Mouse (Mus musculus): Measurements from ENCODE around the gene Kif22. TPM values are rescaled to one million over a fixed set of nuclear protein-coding genes. Genes with fewer than 3 reads are reported as not detected.

Gene Kif22
- polyA plus RNA-seq, 1 experiment from 2014 or later, result 91.8 TPM

DNA sequence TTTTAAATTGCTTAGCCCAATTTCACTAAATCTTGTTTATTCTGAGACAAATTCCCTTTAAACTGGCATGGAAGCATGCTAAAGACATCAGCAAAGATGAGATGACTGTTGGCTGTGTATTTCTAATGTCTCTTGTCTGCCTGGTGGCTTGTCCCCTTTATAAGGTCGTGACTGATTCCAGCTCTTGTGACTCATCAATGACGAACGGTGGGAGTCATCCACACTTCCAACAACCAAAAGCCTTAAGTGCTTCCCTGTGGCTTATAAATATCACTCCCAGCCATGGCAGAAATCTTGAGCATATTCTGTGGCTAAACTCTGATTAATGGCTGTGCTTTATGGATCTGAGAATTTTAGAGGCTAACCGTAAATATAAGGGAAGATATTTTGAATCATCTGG is 24.0 kb upstream of the Kif22 start:
- no peak overlapping the region for H3K27ac ChIP-seq (ENCODE audit: low read depth, low read length)
- ATAC-seq, result no peak
- no peaks in the 10 kb centered on the region for H3K4me1 ChIP-seq (ENCODE audit: control insufficient read depth, insufficient read depth, low read length)
- H3K4me3 ChIP-seq (ENCODE audit: low read depth, low read length), result no peak overlapping the region
- WGBS, result 87% methylated on average over 4 of the region's 4 CpGs
- H3K9me3 ChIP-seq (replicated peaks; ENCODE audit: control insufficient read depth, low read length), result no peaks in the 10 kb centered on the region
- no peak for DNase-seq (ENCODE audit: low spot score)
- no peak overlapping the region for H3K4me2 ChIP-seq (ENCODE audit: low read length)
- H3K27me3 ChIP-seq (replicated peaks; ENCODE audit: control insufficient read depth, insufficient read depth, low read length), result no peaks in the 10 kb centered on the region
- H3K36me3 ChIP-seq (ENCODE audit: control insufficient read depth, insufficient read depth, low read length), result no peaks in the 10 kb centered on the region
- no peak overlapping the region for H3K9ac ChIP-seq (ENCODE audit: low read length)

DNA sequence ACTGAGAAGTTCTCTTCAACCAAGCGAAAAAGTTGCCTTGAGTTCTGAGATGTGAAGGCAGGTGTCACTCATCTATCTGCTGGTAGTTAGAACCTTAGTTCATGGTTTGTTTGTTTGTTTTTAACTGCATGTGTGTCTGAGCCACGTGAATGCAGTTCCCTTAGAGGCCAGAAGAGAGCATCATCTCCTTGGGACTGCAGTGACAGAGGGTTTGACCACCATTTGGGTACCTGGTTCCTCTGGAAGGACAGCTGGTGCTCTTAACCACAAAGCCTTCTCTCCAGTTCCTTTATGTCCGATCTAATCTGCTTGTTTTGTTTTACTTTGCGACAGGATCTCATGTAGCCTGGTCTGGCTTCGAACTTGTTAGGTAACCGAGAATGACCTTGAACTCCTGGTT is 23.3 kb upstream of the Kif22 start:
- Histone ChIP-seq H3K9me3 (replicated peaks; ENCODE audit: control insufficient read depth, low read length) (no peaks in the 10 kb centered on the region), H3K4me3 (ENCODE audit: low read depth, low read length) (no peak overlapping the region), H3K4me2 (ENCODE audit: low read length) (no peak overlapping the region), H3K27me3 (replicated peaks; ENCODE audit: control insufficient read depth, insufficient read depth, low read length) (no peaks in the 10 kb centered on the region), H3K4me1 (ENCODE audit: control insufficient read depth, insufficient read depth, low read length) (no peaks in the 10 kb centered on the region), H3K36me3 (ENCODE audit: control insufficient read depth, insufficient read depth, low read length) (no peaks in the 10 kb centered on the region), H3K27ac (ENCODE audit: low read depth, low read length) (no peak overlapping the region), H3K9ac (ENCODE audit: low read length) (no peak overlapping the region)
- no peak for DNase-seq (ENCODE audit: low spot score)
- 89% methylated on average over 6 of the region's 6 CpGs for WGBS
- ATAC-seq, result no peak

DNA sequence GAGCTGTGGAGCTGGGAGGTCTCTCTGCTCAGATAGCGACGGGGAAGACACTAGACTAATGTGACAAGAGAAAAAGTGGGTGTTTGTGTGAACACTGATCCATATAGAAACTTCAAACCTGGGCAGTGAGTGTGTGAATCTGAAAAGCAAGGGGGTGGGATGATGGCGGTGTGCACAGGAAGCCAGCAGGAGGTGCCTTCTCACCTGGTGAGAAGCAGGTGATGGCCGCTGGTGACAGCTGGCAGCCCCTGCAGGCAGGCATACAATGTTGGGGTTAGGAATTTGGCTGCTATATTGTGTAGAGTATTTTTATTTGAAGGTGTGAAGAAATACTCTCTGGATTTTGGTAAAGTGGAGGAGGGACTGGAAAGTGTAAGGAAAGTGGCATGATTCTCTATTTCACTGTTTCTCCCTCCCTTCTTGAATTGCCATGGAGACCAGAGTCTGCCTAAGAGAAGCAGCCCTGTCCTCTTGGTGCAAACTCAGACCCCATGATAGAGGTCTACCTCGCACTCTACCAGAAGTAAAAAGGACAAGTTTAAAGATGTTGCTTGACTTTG is 12.8 kb upstream of the Kif22 start:
- Histone ChIP-seq H3K4me3 (ENCODE audit: low read depth, low read length) (no peak overlapping the region), H3K4me1 (ENCODE audit: control insufficient read depth, insufficient read depth, low read length) (no peaks in the 10 kb centered on the region), H3K4me2 (ENCODE audit: low read length) (no peak overlapping the region), H3K9me3 (replicated peaks; ENCODE audit: control insufficient read depth, low read length) (no peaks in the 10 kb centered on the region), H3K27me3 (replicated peaks; ENCODE audit: control insufficient read depth, insufficient read depth, low read length) (no peaks in the 10 kb centered on the region), H3K36me3 (ENCODE audit: control insufficient read depth, insufficient read depth, low read length) (no peaks in the 10 kb centered on the region), H3K27ac (ENCODE audit: low read depth, low read length) (no peak overlapping the region), H3K9ac (ENCODE audit: low read length) (no peak overlapping the region)
- no peak for DNase-seq (ENCODE audit: low spot score)
- WGBS, result 66% methylated on average over 5 of the region's 5 CpGs
- ATAC-seq, result no peak

DNA sequence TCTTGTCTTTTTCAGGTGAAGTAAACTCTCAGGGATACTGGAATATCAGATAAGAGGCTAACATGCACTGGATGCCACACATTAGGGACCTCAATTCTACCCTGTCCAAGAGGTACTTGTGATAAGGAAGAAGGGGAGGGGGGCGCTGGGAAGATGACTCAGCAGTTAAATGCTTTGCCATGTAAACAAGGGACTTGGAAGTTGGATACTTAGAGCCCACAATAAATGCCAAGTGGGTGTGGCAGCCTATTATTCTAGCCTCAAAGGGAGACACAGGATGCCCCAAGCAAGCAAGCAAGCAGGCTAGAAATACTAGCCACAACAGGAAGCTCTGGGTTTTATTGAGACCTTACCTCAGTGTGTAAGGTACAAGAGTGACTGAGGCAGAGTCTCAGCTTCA is 11.0 kb downstream of the Kif22 start:
- H3K4me2 ChIP-seq (ENCODE audit: low read length), result no peak overlapping the region
- H3K36me3 ChIP-seq (ENCODE audit: control insufficient read depth, insufficient read depth, low read length), result peaks cover 65% of the 10 kb centered on the region
- no peak overlapping the region for H3K9ac ChIP-seq (ENCODE audit: low read length)
- ATAC-seq (no peak), DNase-seq (ENCODE audit: low spot score) (no peak)
- no peaks in the 10 kb centered on the region for H3K9me3 ChIP-seq (replicated peaks; ENCODE audit: control insufficient read depth, low read length)
- H3K4me3 ChIP-seq (ENCODE audit: low read depth, low read length), result no peak overlapping the region
- WGBS, result 89% methylated on average over 1 of the region's 1 CpGs
- peaks cover 6% of the 10 kb centered on the region for H3K4me1 ChIP-seq (ENCODE audit: control insufficient read depth, insufficient read depth, low read length)
- no peaks in the 10 kb centered on the region for H3K27me3 ChIP-seq (replicated peaks; ENCODE audit: control insufficient read depth, insufficient read depth, low read length)
- H3K27ac ChIP-seq (ENCODE audit: low read depth, low read length), result no peak overlapping the region

DNA sequence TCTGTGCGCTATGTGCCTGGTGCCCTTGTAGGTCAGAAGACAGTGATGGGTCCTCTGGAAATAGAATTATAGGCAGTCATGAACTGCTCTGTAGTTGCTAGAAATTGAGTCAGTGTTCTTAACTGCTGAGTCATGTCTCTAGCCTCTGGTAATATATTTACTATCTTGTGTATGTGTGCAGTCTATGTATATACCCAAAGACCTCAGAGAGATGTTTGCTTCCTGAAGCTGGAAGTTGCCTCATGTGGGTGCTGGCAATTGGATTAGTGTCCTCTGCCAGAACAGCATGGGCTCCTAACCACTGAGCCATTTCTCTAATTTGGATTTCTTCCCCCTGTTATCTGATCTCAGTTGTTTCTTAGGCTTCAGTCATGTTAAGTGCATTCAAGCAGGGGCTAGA is 12.1 kb downstream of the Kif22 start:
- Histone ChIP-seq H3K36me3 (ENCODE audit: control insufficient read depth, insufficient read depth, low read length) (peaks cover 59% of the 10 kb centered on the region), H3K4me3 (ENCODE audit: low read depth, low read length) (no peak overlapping the region), H3K27ac (ENCODE audit: low read depth, low read length) (no peak overlapping the region), H3K4me2 (ENCODE audit: low read length) (no peak overlapping the region), H3K9ac (ENCODE audit: low read length) (no peak overlapping the region), H3K4me1 (ENCODE audit: control insufficient read depth, insufficient read depth, low read length) (peaks cover 6% of the 10 kb centered on the region), H3K27me3 (replicated peaks; ENCODE audit: control insufficient read depth, insufficient read depth, low read length) (no peaks in the 10 kb centered on the region), H3K9me3 (replicated peaks; ENCODE audit: control insufficient read depth, low read length) (no peaks in the 10 kb centered on the region)
- DNase-seq (ENCODE audit: low spot score) (no peak), ATAC-seq (no peak)
- 97% methylated on average over 1 of the region's 1 CpGs for WGBS

DNA sequence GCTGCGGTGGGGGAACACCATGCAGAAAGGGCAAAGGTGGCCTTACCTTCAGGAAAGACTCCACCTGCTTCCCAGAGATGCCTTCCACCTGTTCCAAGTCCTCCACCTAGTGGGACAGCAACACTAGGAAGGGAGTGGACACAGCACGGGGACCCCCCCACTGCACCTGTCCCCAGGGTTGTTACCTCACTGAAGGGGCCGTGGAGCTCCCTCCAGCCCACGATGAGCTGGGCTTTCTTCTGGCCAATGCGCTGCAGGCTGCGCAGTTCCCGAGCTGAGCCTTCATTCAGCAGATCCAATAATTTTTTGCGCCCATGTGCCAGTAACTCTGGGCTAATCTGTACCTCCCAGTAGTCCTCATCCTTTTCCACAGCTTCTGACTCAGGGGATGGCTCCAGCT is 14.4 kb downstream of the Kif22 start:
- peaks cover 25% of the 10 kb centered on the region for H3K4me1 ChIP-seq (ENCODE audit: control insufficient read depth, insufficient read depth, low read length)
- ATAC-seq, result no peak
- H3K9me3 ChIP-seq (replicated peaks; ENCODE audit: control insufficient read depth, low read length), result no peaks in the 10 kb centered on the region
- peak overlapping the region; percentile 99 for H3K27ac ChIP-seq (ENCODE audit: low read depth, low read length)
- H3K4me2 ChIP-seq (ENCODE audit: low read length), result peak overlapping the region; percentile 55
- peak overlapping the region; percentile 97 for H3K4me3 ChIP-seq (ENCODE audit: low read depth, low read length)
- peak overlapping the region; percentile 50 for H3K9ac ChIP-seq (ENCODE audit: low read length)
- peaks cover 56% of the 10 kb centered on the region for H3K36me3 ChIP-seq (ENCODE audit: control insufficient read depth, insufficient read depth, low read length)
- DNase-seq (ENCODE audit: low spot score), result no peak
- WGBS, result 60% methylated on average over 8 of the region's 8 CpGs
- no peaks in the 10 kb centered on the region for H3K27me3 ChIP-seq (replicated peaks; ENCODE audit: control insufficient read depth, insufficient read depth, low read length)

DNA sequence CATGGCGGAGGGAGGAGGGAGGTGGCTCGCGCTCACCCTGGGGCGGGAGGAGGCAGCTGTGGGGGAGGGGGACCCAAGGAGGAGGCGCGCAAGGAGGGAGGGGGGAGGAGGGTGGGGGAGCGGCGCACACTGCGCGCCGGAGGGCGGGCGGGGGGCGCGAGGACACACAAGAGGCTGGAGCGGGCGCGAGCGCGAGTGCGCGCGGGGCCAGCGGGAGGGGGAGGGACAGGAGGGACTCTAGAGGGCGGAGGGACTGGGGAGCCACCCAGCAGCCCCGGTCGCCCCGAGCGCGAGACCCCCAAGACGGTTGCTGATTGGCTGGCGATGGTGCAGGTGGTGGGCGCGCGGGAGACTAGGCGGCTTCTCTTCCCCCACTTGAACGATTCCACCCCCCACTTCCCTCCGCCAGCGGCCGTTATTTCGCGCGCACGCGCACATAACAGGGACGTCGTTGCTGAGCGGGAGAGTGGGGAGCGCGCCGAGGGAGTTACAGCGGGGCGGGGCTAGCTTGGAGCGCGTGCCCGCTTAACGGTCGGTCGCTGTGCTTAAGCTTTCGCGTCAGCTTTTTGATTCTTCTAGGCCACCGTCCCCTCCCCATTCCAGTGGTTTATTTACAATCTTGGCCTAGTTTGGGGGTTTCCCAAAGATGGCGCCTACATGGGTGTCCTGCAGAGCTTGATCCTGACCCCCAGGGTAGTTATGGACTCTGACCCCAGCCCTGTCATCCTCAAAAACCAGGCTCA is 15.1 kb downstream of the Kif22 start, which contains the start of gene Maz:
Gene Maz, minus strand, starts transcription at position 54 of the 743 bp plus-strand sequence.
- under 1% methylated on average over 49 of the region's 63 CpGs for WGBS
- peaks cover 56% of the 10 kb centered on the region for H3K36me3 ChIP-seq (ENCODE audit: control insufficient read depth, insufficient read depth, low read length)
- DNase-seq (ENCODE audit: low spot score), result peak; percentile 100

DNA sequence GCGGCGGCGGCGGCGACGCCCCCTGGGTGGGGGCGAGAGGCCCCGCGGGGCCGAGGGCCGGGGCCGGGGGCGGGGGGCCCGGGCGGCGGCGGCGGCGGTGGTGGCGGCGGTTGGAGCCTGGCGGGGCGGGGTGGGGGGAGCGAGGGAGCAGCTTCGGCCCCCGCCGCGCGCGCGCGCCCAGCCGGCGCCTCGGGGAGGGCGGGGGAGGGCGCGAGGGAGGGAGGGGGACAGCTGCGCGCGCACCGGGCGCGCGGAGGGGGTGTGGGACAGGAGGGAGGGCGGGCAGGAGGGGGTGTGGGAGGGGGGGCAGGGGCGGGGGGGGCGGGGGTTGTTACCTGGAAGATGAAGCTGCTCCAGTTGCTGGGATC is 15.7 kb downstream of the Kif22 start:
- peak overlapping the region; percentile 99 for H3K27ac ChIP-seq (ENCODE audit: low read depth, low read length)
- H3K4me3 ChIP-seq (ENCODE audit: low read depth, low read length), result peak overlapping the region; percentile 97
- peak overlapping the region; percentile 99 for H3K9ac ChIP-seq (ENCODE audit: low read length)
- ATAC-seq (no peak), DNase-seq (ENCODE audit: low spot score) (no peak)
- peaks cover 28% of the 10 kb centered on the region for H3K4me1 ChIP-seq (ENCODE audit: control insufficient read depth, insufficient read depth, low read length)
- no peaks in the 10 kb centered on the region for H3K9me3 ChIP-seq (replicated peaks; ENCODE audit: control insufficient read depth, low read length)
- peaks cover 56% of the 10 kb centered on the region for H3K36me3 ChIP-seq (ENCODE audit: control insufficient read depth, insufficient read depth, low read length)
- no peaks in the 10 kb centered on the region for H3K27me3 ChIP-seq (replicated peaks; ENCODE audit: control insufficient read depth, insufficient read depth, low read length)
- H3K4me2 ChIP-seq (ENCODE audit: low read length), result peak overlapping the region; percentile 98; the same call in 1 of the 2 replicates
- under 1% methylated on average over 21 of the region's 48 CpGs for WGBS

More for the DNA sequence above, 15.1 kb downstream of the Kif22 start, which contains the start of gene Maz:
- Histone ChIP-seq H3K4me1 (ENCODE audit: control insufficient read depth, insufficient read depth, low read length) (peaks cover 28% of the 10 kb centered on the region), H3K27me3 (replicated peaks; ENCODE audit: control insufficient read depth, insufficient read depth, low read length) (no peaks in the 10 kb centered on the region), H3K27ac (ENCODE audit: low read depth, low read length) (peak within 1 kb of the TSS; percentile 99), H3K4me2 (ENCODE audit: low read length) (peak within 1 kb of the TSS; percentile 98), H3K9me3 (replicated peaks; ENCODE audit: control insufficient read depth, low read length) (no peaks in the 10 kb centered on the region), H3K4me3 (ENCODE audit: low read depth, low read length) (peak within 1 kb of the TSS; percentile 97), H3K9ac (ENCODE audit: low read length) (peak within 1 kb of the TSS; percentile 99)
- ATAC-seq, result peak; percentile 94

DNA sequence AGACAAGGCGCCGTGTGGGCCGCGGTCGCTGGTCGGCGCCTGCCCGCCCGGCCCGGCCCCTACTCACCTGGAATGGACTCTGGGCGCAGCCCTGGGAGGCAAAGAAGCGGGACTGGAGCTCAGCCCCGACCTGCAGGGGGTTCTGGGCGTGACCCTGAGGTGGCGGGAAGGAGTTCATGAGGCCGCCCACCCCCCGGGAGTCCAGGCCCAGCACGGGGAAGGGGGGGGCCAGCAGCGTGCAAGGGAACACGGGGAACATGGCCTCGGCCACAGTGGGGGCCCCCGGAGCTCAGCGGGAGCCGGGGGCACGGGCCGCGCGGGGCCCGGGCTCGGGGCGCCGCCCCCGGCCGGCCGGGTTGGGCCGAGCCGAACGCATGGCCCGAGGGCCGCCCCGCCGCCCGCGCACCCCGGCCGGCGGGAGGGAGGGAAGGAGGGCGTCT is 16.1 kb downstream of the Kif22 start:
- peak overlapping the region; percentile 97 for H3K4me3 ChIP-seq (ENCODE audit: low read depth, low read length)
- H3K27ac ChIP-seq (ENCODE audit: low read depth, low read length), result peak overlapping the region; percentile 99
- no peaks in the 10 kb centered on the region for H3K27me3 ChIP-seq (replicated peaks; ENCODE audit: control insufficient read depth, insufficient read depth, low read length)
- WGBS, result 0% methylated on average over 30 of the region's 48 CpGs
- H3K4me1 ChIP-seq (ENCODE audit: control insufficient read depth, insufficient read depth, low read length), result peaks cover 32% of the 10 kb centered on the region
- peak overlapping the region; percentile 99 for H3K9ac ChIP-seq (ENCODE audit: low read length)
- DNase-seq (ENCODE audit: low spot score), result peak; percentile 64
- peak overlapping the region; percentile 98 for H3K4me2 ChIP-seq (ENCODE audit: low read length)
- no peaks in the 10 kb centered on the region for H3K9me3 ChIP-seq (replicated peaks; ENCODE audit: control insufficient read depth, low read length)
- peaks cover 54% of the 10 kb centered on the region for H3K36me3 ChIP-seq (ENCODE audit: control insufficient read depth, insufficient read depth, low read length)
- peak; percentile 10 for ATAC-seq

Measured in forebrain, embryonic 14.5 days (tissue).